Mouse (Mus musculus): ENCODE data around the gene 1700006A11Rik. TPM values are rescaled to one million over a fixed set of nuclear protein-coding genes. Genes with fewer than 3 reads are reported as not detected.
"Not testable (repeated sequence)": the region's sequence is repeated elsewhere in the genome, so short reads cannot be mapped to it uniquely, and the experiment has no call there.

1700006A11Rik gene
- polyA plus RNA-seq (2016; fragmentation: Nextera tagmentation; extraction: Ambion mirVana): not detected in 2 replicates

DNA sequence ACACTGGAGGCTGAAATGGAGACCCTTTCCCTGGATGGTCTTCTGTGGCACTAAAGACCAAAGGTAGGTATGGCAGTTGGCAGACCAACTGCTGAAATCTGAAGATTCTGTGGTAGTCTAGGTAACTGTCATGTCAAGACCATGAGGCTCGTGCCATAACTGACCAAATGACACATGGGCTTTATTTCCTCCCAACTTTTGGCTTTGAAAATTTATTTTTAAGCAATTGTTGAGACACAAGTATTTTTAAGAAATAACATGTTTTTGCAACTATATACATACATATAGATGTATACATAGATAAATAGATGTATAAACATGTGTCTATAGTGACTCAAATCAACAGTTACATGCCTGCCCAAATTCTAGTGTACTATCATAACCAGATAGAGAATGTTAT lies at the start of gene 1700006A11Rik:
Gene 1700006A11Rik, minus strand, starts transcription at position 101 of the 400 bp plus-strand sequence.
- no peaks in the 10 kb centered on the region for H3K9me3 ChIP-seq (replicated peaks)
- no peak for DNase-seq (ENCODE audit: low spot score)
- H3K27me3 ChIP-seq (ENCODE audit: low read depth, poor library complexity, severe bottlenecking): no peaks in the 10 kb centered on the region
- H3K27ac ChIP-seq: no peak within 1 kb of the TSS
- H3K4me1 ChIP-seq: no peaks in the 10 kb centered on the region
- no peaks in the 10 kb centered on the region for H3K36me3 ChIP-seq
- no peak within 1 kb of the TSS for H3K4me3 ChIP-seq
- WGBS: 84% methylated on average over 1 of the region's 1 CpGs

- 93% methylated on average over 5 of the region's 5 CpGs for WGBS
- H3K4me3 ChIP-seq; DNase-seq (ENCODE audit: low spot score); H3K27ac ChIP-seq; H3K27me3 ChIP-seq (ENCODE audit: low read depth, poor library complexity, severe bottlenecking); H3K4me1 ChIP-seq; H3K9me3 ChIP-seq (replicated peaks); H3K36me3 ChIP-seq: not testable (repeated sequence)
Observed at GRCm38 (mm10) chr3:124474291-124474690, 48.5 kb upstream of the 1700006A11Rik start.

DNA sequence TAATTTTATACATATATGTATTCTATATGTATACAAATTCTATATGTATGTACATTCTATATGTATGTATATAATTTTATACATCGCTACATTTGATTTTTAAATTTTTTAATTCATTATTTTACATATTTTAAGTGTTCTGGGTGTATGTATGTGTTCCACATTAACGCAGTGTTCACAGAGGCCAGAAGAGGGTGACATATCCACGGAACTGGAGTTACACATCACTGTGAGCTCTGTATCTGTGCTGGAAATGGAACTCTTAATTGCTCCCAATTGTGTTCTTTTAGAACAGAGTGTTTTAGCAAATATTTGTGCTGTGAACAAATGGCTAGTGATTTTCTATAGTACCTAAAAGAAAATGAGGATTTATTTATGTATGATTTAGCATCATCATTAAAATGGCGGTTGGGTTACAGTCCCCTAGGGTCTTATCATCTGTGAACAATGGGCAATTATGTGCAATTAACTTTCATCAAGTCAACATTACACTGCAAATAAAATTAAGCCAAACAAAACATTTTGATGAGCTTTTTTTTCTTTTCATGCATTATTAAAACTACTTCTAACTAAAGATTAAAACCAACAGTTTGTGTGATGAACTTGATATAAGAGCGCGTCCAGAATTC lies 40.4 kb upstream of the 1700006A11Rik start:
- no peak overlapping the region for H3K27ac ChIP-seq
- WGBS: 89% methylated on average over 6 of the region's 6 CpGs
- H3K4me3 ChIP-seq: no peak overlapping the region
- H3K9me3 ChIP-seq (replicated peaks): no peaks in the 10 kb centered on the region
- no peaks in the 10 kb centered on the region for H3K36me3 ChIP-seq
- H3K27me3 ChIP-seq (ENCODE audit: low read depth, poor library complexity, severe bottlenecking): no peaks in the 10 kb centered on the region
- no peaks in the 10 kb centered on the region for H3K4me1 ChIP-seq
- no peak for DNase-seq (ENCODE audit: low spot score)

- H3K9me3 ChIP-seq (replicated peaks): no peaks in the 10 kb centered on the region
- WGBS: 77% methylated on average over 5 of the region's 5 CpGs
- no peak overlapping the region for H3K27ac ChIP-seq
- no peaks in the 10 kb centered on the region for H3K4me1 ChIP-seq
- DNase-seq (ENCODE audit: low spot score): no peak
- no peaks in the 10 kb centered on the region for H3K36me3 ChIP-seq
- H3K27me3 ChIP-seq (ENCODE audit: low read depth, poor library complexity, severe bottlenecking): no peaks in the 10 kb centered on the region
- no peak overlapping the region for H3K4me3 ChIP-seq
Observed at GRCm38 (mm10) chr3:124392201-124392600, 33.6 kb downstream of the 1700006A11Rik start.

GRCm38 (mm10) chr3:124390101-124390500 lies 35.7 kb downstream of the 1700006A11Rik start:
- Histone ChIP-seq H3K27ac (no peak overlapping the region), H3K4me3 (no peak overlapping the region), H3K27me3 (ENCODE audit: low read depth, poor library complexity, severe bottlenecking) (no peaks in the 10 kb centered on the region), H3K4me1 (no peaks in the 10 kb centered on the region), H3K36me3 (no peaks in the 10 kb centered on the region), H3K9me3 (replicated peaks) (no peaks in the 10 kb centered on the region)
- 96% methylated on average over 2 of the region's 2 CpGs for WGBS
- no peak for DNase-seq (ENCODE audit: low spot score)

GRCm38 (mm10) chr3:124389650-124390049 lies 36.2 kb downstream of the 1700006A11Rik start:
- H3K9me3 ChIP-seq (replicated peaks): no peaks in the 10 kb centered on the region
- 84% methylated on average over 2 of the region's 2 CpGs for WGBS
- no peak overlapping the region for H3K4me3 ChIP-seq
- H3K27me3 ChIP-seq (ENCODE audit: low read depth, poor library complexity, severe bottlenecking): no peaks in the 10 kb centered on the region
- no peak for DNase-seq (ENCODE audit: low spot score)
- H3K36me3 ChIP-seq: no peaks in the 10 kb centered on the region
- no peaks in the 10 kb centered on the region for H3K4me1 ChIP-seq
- H3K27ac ChIP-seq: no peak overlapping the region

- not testable (repeated sequence) for H3K27me3 ChIP-seq (ENCODE audit: low read depth, poor library complexity, severe bottlenecking); H3K4me1 ChIP-seq; H3K36me3 ChIP-seq; H3K27ac ChIP-seq; H3K4me3 ChIP-seq; H3K9me3 ChIP-seq (replicated peaks); DNase-seq (ENCODE audit: low spot score)
- WGBS: 90% methylated on average over 18 of the region's 18 CpGs
Observed at GRCm38 (mm10) chr3:124385377-124385776, 40.5 kb downstream of the 1700006A11Rik start.

GRCm38 (mm10) chr3:124372031-124372430 lies 53.8 kb downstream of the 1700006A11Rik start:
- H3K9me3 ChIP-seq (replicated peaks): no peaks in the 10 kb centered on the region
- WGBS: 85% methylated on average over 2 of the region's 2 CpGs

DNA sequence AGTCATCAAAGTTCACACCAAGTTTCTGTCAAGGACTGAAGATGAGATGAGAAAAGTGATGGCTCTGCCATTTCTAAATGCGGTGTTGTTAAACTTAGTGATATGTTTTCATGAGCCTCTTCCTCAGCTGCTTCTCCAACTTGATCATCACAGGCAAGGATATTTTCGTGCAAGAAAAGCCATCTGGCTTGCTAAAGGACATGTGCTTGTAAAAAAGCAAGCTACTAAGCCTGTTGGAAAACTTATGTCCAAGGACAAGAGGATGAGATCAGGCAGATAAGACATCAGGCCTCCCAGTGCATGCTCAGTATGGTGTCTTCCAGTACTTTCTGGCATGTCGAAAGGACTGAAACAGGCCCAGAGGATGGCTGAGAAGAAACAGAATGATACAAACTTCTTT lies 68.3 kb downstream of the 1700006A11Rik start:
- DNase-seq (ENCODE audit: low spot score): no peak
- H3K36me3 ChIP-seq: no peaks in the 10 kb centered on the region
- WGBS: 84% methylated on average over 3 of the region's 3 CpGs
- H3K27me3 ChIP-seq (ENCODE audit: low read depth, poor library complexity, severe bottlenecking): no peaks in the 10 kb centered on the region
- H3K4me3 ChIP-seq: no peak overlapping the region
- no peaks in the 10 kb centered on the region for H3K9me3 ChIP-seq (replicated peaks)
- H3K27ac ChIP-seq: no peak overlapping the region
- H3K4me1 ChIP-seq: no peaks in the 10 kb centered on the region

More at GRCm38 (mm10) chr3:124372031-124372430, 53.8 kb downstream of the 1700006A11Rik start:
- no peak overlapping the region for H3K4me3 ChIP-seq
- H3K4me1 ChIP-seq: no peaks in the 10 kb centered on the region
- no peak for DNase-seq (ENCODE audit: low spot score)
- no peaks in the 10 kb centered on the region for H3K27me3 ChIP-seq (ENCODE audit: low read depth, poor library complexity, severe bottlenecking)
- no peaks in the 10 kb centered on the region for H3K36me3 ChIP-seq
- H3K27ac ChIP-seq: no peak overlapping the region

Other genes with a start within 250 kb of the 1700006A11Rik start
- 5.9 and 8.1 TPM in 2 replicates for gene Tram1l1, start 105.2 kb downstream of the 1700006A11Rik start, polyA plus RNA-seq (2016; fragmentation: Nextera tagmentation; extraction: Ambion mirVana)
- gene 1700003H04Rik, start 155.1 kb upstream of the 1700006A11Rik start, polyA plus RNA-seq (2016; fragmentation: Nextera tagmentation; extraction: Ambion mirVana): not detected in 2 replicates

All from limb, embryonic 10.5 days (tissue).